Mouse (Mus musculus): ENCODE measurements around the gene Qars. TPM values are rescaled to one million over a fixed set of nuclear protein-coding genes. Genes with fewer than 3 reads are reported as not detected.

Gene Qars
- total RNA-seq, 1 experiment from 2014 or later, result 150 TPM

DNA sequence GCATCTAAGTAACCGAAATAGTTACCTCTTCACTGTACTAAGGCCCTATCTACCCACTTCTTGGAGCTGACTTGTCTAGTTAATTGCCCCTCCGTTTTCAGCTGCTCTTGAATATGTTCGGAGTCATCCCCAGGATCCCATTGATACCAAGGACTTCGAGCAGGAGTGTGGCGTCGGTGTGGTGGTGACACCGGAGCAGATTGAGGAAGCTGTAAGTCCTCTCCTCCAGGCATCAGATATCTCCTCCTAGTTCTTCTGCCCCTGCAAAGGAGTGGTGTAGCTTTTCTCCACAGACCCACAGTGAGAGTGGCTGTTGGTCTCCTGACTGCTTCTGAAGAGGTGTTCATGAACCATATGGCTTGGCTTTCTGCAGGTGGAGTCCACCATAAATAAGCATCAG is 1.3 kb downstream of the Qars start:
- ATAC-seq (replicated peaks in 1 of 2; ENCODE audit: insufficient read depth in 1 of 2, low FRiP score in 2 of 2, low TSS enrichment in 1 of 2, low read depth in 1 of 2, poor library complexity in 2 of 2, severe bottlenecking in 2 of 2), result no peak

DNA sequence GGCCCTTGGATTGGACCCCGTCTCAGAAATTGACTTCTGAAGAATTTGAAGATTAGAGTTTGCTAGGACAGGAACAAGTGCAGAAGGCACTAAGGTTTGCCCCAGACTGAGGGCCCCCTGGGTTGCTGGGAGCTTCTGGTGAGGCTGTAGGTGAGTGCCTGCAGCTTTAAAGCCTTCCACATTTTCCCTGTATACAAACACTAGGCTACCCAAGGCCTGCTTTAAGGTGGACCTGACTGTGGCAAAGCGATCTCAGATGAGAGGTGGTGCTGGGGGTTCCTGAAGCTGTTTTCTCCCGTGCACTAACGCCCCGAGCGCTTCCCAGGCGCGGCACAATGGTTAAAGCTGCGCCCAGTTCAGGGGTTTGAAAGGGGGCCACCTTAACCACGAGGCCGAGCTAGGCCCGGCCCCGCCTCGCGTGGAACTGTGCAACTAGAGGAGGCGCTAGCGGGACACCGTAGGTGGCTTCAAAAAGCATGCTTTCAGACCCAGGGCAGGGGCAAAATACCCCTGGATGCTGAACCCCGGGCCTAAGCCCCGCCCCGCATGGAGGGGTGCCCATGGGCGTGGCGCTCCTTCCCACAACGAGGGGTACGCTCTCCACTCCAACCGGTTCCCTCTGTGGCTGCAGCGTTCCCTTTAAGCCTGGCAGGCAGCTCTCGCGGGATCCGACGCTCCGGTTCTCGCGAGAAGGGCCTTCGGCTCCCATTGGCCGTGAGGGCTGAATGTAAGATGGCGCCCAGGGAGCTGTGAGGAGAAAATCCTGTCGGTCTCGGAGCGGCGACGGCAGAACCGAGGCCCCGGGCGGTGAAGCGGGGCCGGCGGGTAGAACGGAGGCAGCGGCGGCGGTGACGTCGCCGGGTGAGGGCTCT is 9.1 kb downstream of the Qars start, which contains the start of gene Qrich1:
TSS of gene Qrich1 (plus strand) at position 427 of the 872 bp plus-strand sequence.
- peak; percentile 95 to 96 for ATAC-seq (replicated peaks in 1 of 2; ENCODE audit: insufficient read depth in 1 of 2, low FRiP score in 2 of 2, low TSS enrichment in 1 of 2, low read depth in 1 of 2, poor library complexity in 2 of 2, severe bottlenecking in 2 of 2)

DNA sequence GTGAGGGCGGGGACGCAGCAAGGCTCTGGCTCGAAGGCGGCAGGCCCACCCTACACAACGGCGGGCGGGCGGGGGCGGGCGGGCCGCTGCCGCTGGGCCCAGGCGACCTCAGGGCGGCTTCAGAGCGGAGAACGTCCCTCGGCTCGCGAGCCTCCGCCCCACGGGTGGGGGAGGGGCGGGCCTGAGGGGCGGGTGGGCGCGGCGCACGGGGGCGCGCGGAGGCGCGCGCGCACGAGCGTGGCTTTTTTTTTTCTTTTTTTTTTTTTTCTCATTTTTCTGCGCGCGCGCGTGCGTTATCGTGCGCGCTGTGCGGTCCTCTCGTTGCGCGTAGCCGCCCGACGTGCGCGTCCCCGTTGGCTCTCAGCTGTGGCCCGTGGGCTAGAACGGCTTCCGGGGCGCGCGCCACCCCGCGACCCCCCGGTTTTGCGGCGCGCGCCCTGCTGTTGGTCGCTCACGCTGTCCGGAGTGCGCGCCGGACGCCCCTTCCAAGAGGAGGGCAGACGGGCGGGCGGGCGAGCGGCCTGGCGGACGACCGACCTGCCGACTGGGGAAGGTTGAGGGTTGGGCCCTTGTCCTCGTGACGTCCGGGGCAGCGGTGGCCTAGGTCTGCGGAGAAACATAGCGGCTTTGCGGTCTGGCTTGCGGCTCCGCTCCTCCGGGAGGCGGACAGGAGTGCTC is 9.9 kb downstream of the Qars start:
- ATAC-seq (replicated peaks in 1 of 2; ENCODE audit: insufficient read depth in 1 of 2, low FRiP score in 2 of 2, low TSS enrichment in 1 of 2, low read depth in 1 of 2, poor library complexity in 2 of 2, severe bottlenecking in 2 of 2), result peak in 1 of 2 experiments; percentile 41; a peak in 2 of 4 replicates

DNA sequence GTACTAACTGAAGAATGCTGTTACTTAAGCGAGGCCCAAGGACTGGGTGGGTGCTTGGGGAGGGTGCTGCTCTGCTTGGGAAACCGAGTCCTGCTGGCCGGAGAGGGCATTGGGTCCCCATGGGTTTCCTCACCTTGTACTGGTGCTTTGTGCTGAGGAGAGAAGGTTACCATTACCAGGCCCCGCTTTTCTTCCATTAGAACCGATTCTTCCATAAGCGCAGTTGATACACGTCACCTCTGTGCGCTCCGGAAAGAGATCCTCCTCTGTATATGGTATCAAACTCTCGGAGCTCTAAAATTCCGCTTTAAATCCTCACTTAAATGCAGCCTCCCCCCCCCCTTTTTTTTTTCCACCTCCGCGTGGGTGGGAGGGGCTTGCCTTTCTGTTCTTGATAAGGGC is 10.4 kb downstream of the Qars start:
- ATAC-seq (replicated peaks in 1 of 2; ENCODE audit: insufficient read depth in 1 of 2, low FRiP score in 2 of 2, low TSS enrichment in 1 of 2, low read depth in 1 of 2, poor library complexity in 2 of 2, severe bottlenecking in 2 of 2), result peak; percentile 10 to 36; a peak in 3 of 4 replicates

DNA sequence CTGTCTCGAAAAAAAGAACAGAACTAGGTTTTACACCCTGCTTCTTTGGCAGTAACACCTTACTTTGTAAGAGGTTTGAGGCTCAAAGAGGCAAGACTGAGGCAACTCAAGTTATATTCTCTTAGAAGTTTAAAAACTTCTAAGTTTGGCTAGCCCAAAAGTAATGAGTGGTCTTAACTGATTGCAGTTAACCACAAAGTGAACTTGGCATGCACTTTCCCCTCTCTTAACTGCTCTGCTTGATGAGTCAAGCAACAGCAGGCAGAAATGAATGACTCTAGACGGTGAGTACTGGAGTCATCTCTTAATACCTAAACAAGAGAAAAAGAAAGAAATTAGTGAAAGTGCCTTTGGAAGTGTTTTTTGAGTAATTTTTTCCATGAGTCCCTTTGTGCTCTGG is 14.1 kb downstream of the Qars start:
- ATAC-seq (replicated peaks in 1 of 2; ENCODE audit: insufficient read depth in 1 of 2, low FRiP score in 2 of 2, low TSS enrichment in 1 of 2, low read depth in 1 of 2, poor library complexity in 2 of 2, severe bottlenecking in 2 of 2), result no peak

DNA sequence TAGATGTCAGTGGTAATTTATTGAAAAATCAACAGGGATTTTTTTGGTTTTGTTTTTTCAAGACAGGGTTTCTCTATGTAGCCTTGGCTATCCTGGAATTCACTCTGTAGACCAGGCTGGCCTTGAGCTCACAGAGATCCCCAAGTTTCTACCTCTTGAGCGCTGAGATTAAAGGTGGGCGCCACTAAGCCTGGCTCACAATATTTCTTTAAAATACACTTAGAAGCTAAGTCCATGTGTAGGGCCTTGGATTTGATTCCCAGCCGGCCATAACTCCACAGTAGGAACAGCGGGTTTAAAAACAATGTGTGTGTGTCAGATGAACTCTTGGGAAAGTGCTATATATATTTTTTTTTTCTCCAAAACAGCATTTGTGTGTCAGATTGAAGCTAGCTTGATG is 15.8 kb downstream of the Qars start:
- ATAC-seq (replicated peaks in 1 of 2; ENCODE audit: insufficient read depth in 1 of 2, low FRiP score in 2 of 2, low TSS enrichment in 1 of 2, low read depth in 1 of 2, poor library complexity in 2 of 2, severe bottlenecking in 2 of 2), result no peak

DNA sequence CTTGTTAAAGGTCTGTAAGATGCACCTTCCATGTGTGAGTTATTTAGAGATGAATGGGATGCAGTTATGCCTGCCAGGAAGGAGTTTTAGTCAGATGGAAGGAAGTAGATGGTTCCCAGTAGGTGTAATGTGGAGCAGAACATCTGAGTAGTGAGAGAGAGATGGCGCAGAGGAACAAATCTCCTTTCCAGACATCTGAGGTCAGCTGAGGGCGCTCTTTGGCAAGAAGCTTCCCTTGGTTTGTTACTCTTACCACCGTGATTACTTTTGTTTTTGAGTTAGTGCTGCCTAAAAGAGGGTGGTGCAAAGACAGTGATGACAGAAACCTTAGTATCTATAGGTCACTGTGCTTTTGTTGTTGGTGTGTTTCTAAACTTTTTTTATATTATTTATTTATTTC is 17.9 kb downstream of the Qars start:
- ATAC-seq (replicated peaks in 1 of 2; ENCODE audit: insufficient read depth in 1 of 2, low FRiP score in 2 of 2, low TSS enrichment in 1 of 2, low read depth in 1 of 2, poor library complexity in 2 of 2, severe bottlenecking in 2 of 2), result no peak

DNA sequence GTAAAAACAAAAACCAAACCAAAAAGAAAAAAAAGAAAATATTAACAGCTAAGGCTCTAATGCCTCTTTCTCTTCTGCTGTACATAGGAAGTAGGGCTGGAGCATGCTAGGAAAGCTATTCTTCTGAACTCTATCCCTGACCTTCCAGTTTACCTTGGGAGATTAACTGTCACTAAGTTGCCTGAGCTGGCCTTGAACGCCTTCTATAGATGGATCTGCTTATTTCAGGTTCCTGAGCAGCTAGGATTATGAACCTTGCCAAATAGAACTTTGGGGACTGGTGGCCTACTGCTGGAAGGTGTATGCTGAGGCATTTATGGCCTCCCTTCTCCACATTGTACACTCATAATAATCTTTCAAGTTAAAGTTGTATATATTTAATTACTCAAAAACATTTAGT is 23.4 kb downstream of the Qars start:
- ATAC-seq (replicated peaks in 1 of 2; ENCODE audit: insufficient read depth in 1 of 2, low FRiP score in 2 of 2, low TSS enrichment in 1 of 2, low read depth in 1 of 2, poor library complexity in 2 of 2, severe bottlenecking in 2 of 2), result no peak

DNA sequence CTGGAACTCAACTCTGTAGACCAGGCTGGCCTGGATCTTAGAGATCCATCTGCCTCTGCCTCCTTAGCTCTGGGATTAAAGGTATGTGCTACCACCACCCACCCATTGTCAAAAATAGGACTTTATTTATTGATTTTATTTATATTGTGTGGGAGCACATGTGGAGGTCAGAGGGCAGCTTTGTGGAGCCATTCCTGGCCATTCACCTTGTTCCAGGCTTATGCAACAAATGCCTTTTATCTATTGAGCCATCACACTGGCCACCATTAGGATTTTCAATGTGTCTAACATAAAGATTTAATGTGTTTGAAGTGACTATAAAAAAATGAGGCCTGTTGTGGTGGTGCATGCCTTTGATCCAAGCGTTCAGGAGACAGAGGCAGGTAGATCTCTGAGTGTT is 24.0 kb downstream of the Qars start:
- no peak for ATAC-seq (replicated peaks in 1 of 2; ENCODE audit: insufficient read depth in 1 of 2, low FRiP score in 2 of 2, low TSS enrichment in 1 of 2, low read depth in 1 of 2, poor library complexity in 2 of 2, severe bottlenecking in 2 of 2)

DNA sequence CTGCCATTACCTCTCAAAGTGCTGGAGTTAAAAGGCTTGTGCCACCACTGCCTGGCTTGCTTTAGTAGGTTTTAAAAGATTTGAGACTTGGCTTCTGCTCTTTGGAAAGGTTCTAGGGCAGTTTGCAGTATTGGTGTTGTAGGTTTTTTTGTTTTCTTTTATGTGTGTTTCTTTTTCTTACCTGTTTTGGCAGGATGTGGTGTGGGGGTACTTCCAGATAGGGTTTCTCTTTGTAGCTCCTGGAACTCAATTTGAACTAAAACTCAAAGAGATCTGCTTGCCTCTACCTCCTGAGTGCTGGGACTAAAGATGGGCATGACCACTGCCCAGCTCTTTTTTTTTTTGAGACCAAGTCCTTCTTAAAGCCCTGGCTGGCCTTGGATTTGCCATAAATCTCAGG is 33.3 kb downstream of the Qars start:
- no peak for ATAC-seq (replicated peaks in 1 of 2; ENCODE audit: insufficient read depth in 1 of 2, low FRiP score in 2 of 2, low TSS enrichment in 1 of 2, low read depth in 1 of 2, poor library complexity in 2 of 2, severe bottlenecking in 2 of 2)

DNA sequence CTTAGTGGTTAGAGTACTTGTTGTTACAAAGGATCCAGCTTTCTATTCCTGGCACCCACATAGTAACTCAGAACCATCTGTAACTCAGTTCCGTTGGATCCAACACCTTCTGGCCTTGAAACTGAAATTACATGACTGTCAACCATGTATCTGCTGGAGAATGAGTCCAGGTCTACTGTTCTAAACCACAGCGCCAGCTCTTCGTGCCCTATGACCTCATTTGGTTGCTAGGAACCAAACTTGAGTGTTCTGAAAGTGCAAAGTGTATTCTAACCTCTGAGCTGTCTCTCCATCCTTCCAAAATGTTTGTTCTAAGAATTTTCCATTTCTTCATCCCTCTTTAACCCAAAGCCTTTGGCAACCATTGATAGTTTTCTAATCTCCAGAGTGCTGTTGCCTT is 38.5 kb downstream of the Qars start:
- no peak for ATAC-seq (replicated peaks in 1 of 2; ENCODE audit: insufficient read depth in 1 of 2, low FRiP score in 2 of 2, low TSS enrichment in 1 of 2, low read depth in 1 of 2, poor library complexity in 2 of 2, severe bottlenecking in 2 of 2)

DNA sequence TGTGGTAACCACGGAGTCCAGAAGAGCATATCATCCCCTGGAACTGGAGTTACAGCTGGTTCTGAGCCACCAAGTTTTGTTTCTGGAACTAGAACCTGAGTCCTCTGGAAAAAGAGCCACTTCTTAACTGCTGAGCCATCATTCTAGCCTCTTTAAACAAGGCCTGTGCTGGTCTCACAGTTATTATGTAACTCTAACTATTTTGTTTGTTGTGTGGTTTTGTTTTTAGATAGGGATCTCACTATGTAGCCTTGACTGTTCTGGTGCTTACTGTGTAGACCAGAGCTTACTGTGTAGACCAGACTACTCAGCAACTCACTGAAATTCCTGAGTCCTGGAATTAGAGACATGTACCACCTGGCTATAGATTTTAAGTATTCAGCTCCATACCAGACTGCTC is 39.4 kb downstream of the Qars start:
- ATAC-seq (replicated peaks in 1 of 2; ENCODE audit: insufficient read depth in 1 of 2, low FRiP score in 2 of 2, low TSS enrichment in 1 of 2, low read depth in 1 of 2, poor library complexity in 2 of 2, severe bottlenecking in 2 of 2), result no peak

DNA sequence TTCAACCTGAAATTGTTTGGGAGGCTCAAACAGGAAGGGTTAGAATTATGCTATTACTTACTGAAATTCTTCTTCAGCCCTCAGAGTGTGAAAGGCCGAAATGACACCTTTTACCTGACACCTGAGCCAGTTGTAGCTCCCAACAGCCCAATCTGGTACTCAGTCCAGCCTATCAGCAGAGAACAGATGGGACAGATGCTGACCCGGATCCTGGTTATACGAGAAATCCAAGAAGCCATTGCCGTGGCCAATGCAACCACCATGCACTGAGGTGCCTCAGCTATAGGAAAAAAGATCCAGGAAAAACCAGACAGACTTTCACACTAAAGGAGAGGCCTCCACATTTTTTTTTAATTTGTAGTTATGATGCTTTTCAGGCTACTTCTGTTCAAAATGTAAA is 51.7 kb downstream of the Qars start:
- no peak for ATAC-seq (replicated peaks in 1 of 2; ENCODE audit: insufficient read depth in 1 of 2, low FRiP score in 2 of 2, low TSS enrichment in 1 of 2, low read depth in 1 of 2, poor library complexity in 2 of 2, severe bottlenecking in 2 of 2)

DNA sequence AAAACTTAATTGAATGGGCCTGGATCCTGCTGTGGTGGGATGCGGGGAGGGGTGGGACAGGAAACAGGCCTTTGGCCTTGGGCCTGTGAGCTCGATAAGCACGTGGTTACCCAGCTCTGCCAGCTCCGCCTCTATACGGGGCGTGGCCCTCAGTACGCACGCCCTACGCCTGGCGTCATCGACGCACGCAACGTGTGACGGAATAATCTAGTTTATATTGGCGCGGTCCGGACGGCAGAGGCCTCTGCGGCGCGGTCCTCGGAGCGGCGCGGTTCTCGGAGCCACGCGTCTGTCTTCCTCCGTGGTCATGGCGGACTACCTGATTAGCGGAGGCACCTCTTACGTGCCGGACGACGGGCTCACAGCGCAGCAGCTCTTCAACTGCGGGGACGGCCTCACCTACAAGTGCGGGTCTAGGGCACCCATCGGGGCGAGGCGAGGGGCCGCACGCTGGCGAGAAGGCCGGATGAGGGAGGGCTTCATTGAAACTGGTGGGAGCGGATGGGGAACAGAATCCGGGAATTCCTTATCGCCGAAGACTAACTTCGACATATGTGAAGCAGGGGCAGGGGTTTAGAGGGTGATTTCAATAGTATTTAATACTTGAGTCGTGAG is 52.8 kb downstream of the Qars start, which contains the start of gene Impdh2:
TSS of gene Impdh2 (plus strand) at position 60 of the 615 bp plus-strand sequence.
- ATAC-seq (replicated peaks in 1 of 2; ENCODE audit: insufficient read depth in 1 of 2, low FRiP score in 2 of 2, low TSS enrichment in 1 of 2, low read depth in 1 of 2, poor library complexity in 2 of 2, severe bottlenecking in 2 of 2), result peak; percentile 98 to 99

DNA sequence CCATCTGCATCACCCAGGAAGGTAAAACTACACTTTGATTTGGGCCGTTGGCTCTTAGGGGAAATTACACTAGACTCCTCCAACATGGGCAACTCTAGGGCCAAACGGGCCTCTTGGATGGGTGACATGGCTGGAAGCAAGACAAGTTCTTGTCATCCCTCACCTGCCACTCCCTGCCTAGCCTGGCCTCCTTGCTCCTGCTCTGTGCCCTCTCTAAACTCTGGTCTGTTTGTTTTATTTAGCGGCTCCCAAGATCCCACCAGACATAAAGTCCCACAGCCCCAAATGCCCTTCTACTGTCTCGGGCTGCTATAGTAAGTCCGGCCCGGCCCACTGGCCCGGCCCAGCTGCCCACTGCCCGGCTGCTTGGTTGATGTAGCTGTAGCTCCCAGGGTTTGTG is 56.2 kb downstream of the Qars start:
- ATAC-seq (replicated peaks in 1 of 2; ENCODE audit: insufficient read depth in 1 of 2, low FRiP score in 2 of 2, low TSS enrichment in 1 of 2, low read depth in 1 of 2, poor library complexity in 2 of 2, severe bottlenecking in 2 of 2), result no peak

DNA sequence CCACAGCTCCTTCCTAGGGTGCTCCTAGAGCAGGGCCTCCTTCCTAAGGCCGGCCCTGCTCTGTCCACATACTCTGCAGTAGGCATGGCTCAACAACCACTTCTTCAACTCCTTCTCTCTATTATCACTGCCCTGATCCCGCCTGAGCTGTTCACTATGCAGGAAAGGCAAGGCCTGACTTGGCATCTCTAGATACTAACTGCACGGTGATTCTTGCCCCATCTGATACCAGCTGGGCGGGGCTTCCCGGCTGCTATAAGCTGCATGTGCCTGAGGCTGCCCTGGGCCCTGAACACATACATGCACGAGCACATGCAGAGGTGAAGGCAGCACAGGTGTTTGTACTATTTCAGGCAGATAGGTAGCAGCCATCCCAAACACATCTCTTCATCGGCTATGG is 56.6 kb downstream of the Qars start:
- no peak for ATAC-seq (replicated peaks in 1 of 2; ENCODE audit: insufficient read depth in 1 of 2, low FRiP score in 2 of 2, low TSS enrichment in 1 of 2, low read depth in 1 of 2, poor library complexity in 2 of 2, severe bottlenecking in 2 of 2)

All from hematopoietic stem cell, adult 5-6 weeks (primary cell).